Comparison of ENCODE assay signal across 14 mouse cellular contexts in genomic region chr7:128344488-128344887, GRCm38 (mm10). TPM values are rescaled to one million over a fixed set of nuclear protein-coding genes. Genes with fewer than 3 reads are reported as not detected.
DNase-seq lines count a peak whose midpoint lies in the region; ATAC-seq and TF ChIP-seq lines count a peak whose summit lies in the region.
"Had no signal": no experiment of that assay in that cellular context is flagged by ENCODE, and none has a peak within 500 bp of the region (broad histone marks: within the 10 kb centered on the region; RNA-seq: fewer than 3 reads in every experiment).

No protein-coding gene starts in this region.

- no peak overlapping the region for H3K27ac ChIP-seq in liver, postnatal 0 days (ENCODE audit: low read depth)
- H3K27ac ChIP-seq in liver, embryonic 11.5 days (ENCODE audit: low read depth, low read length) = no peak overlapping the region
- H3K27ac ChIP-seq: heart, adult 2 months; heart, embryonic 13.5 days; hindbrain, embryonic 13.5 days; limb, embryonic 12.5 days; liver, embryonic 14.5 days; neural tube, embryonic 12.5 days had no signal

- no peak overlapping the region for H3K4me2 ChIP-seq in liver, postnatal 0 days (ENCODE audit: low read depth, low read length)
- no peak overlapping the region for H3K4me2 ChIP-seq in liver, embryonic 11.5 days
- H3K4me2 ChIP-seq: heart, embryonic 13.5 days; hindbrain, embryonic 13.5 days; limb, embryonic 12.5 days; neural tube, embryonic 12.5 days had no signal

- H3K4me3 ChIP-seq in liver, postnatal 0 days (ENCODE audit: low read depth, low read length) = no peak overlapping the region
- no peak overlapping the region for H3K4me3 ChIP-seq in liver, embryonic 11.5 days (ENCODE audit: low read depth, low read length)
- H3K4me3 ChIP-seq: heart, adult 2 months; heart, embryonic 13.5 days; hindbrain, embryonic 13.5 days; limb, embryonic 12.5 days; neural tube, embryonic 12.5 days had no signal

- DNase-seq in liver, postnatal 0 days = no peak
- no peak for DNase-seq in liver, embryonic 11.5 days (ENCODE audit: low spot score)
- peak; percentile 43 for DNase-seq in adipocyte (ENCODE audit: low spot score)
- DNase-seq in left cerebral cortex, adult 11 months (ENCODE audit: low spot score) = no peak
- no peak for DNase-seq in thymus, adult 18-20 months

- no peak for TF ChIP-seq CTCF in liver, postnatal 0 days (IDR thresholded peaks at IDR 0.05; ENCODE audit: low read depth)

- no peaks in the 10 kb centered on the region for H3K27me3 ChIP-seq in liver, postnatal 0 days (ENCODE audit: insufficient read depth, low read length)
- H3K27me3 ChIP-seq in liver, embryonic 11.5 days (replicated peaks; ENCODE audit: control insufficient read depth, insufficient read depth, low read length) = no peaks in the 10 kb centered on the region
- H3K27me3 ChIP-seq: hindbrain, embryonic 13.5 days; limb, embryonic 12.5 days; neural tube, embryonic 12.5 days had no signal

- H3K9me3 ChIP-seq in liver, postnatal 0 days (ENCODE audit: low read length) = no peaks in the 10 kb centered on the region
- H3K9me3 ChIP-seq in liver, embryonic 11.5 days (ENCODE audit: control insufficient read depth, low read length) = peaks cover 4% of the 10 kb centered on the region; the same call in 1 of the 2 replicates
- H3K9me3 ChIP-seq: heart, embryonic 13.5 days; limb, embryonic 12.5 days; neural tube, embryonic 12.5 days had no signal

- H3K9ac ChIP-seq in liver, postnatal 0 days (replicated peaks) = no peak overlapping the region
- H3K9ac ChIP-seq in liver, embryonic 11.5 days (ENCODE audit: low read depth, low read length) = no peak overlapping the region
- H3K9ac ChIP-seq: heart, embryonic 13.5 days; hindbrain, embryonic 13.5 days; limb, embryonic 12.5 days; liver, embryonic 14.5 days; neural tube, embryonic 12.5 days had no signal

- peak; percentile 5; the same call in 1 of the 2 replicates for ATAC-seq in liver, postnatal 0 days
- ATAC-seq in liver, embryonic 11.5 days (replicated peaks; ENCODE audit: low FRiP score) = no peak
- peak; percentile 62 for ATAC-seq in common myeloid progenitor, adult 5-6 weeks (replicated peaks; ENCODE audit: low read depth, poor library complexity, severe bottlenecking)
- 0 out of 2 replicates have a peak, but pooled peaks have one; percentile 12 for ATAC-seq in megakaryocyte-erythroid progenitor cell, adult 5-6 weeks (replicated peaks; ENCODE audit: low FRiP score, low TSS enrichment, poor library complexity, severe bottlenecking)
- ATAC-seq: forebrain, embryonic 16.5 days had no signal

- no peaks in the 10 kb centered on the region for H3K36me3 ChIP-seq in liver, postnatal 0 days (replicated peaks; ENCODE audit: insufficient read depth, low read length)
- no peaks in the 10 kb centered on the region for H3K36me3 ChIP-seq in liver, embryonic 11.5 days (ENCODE audit: control insufficient read depth, insufficient read depth, low read length)
- H3K36me3 ChIP-seq: heart, embryonic 13.5 days; hindbrain, embryonic 13.5 days; limb, embryonic 12.5 days; neural tube, embryonic 12.5 days had no signal

- TF ChIP-seq EP300 in liver, postnatal 0 days (IDR thresholded peaks at IDR 0.05; ENCODE audit: low read depth) = no peak

- no peaks in the 10 kb centered on the region for H3K4me1 ChIP-seq in liver, postnatal 0 days (ENCODE audit: insufficient read depth)
- H3K4me1 ChIP-seq in liver, embryonic 11.5 days (replicated peaks; ENCODE audit: control insufficient read depth, insufficient read depth, low read length) = no peaks in the 10 kb centered on the region
- H3K4me1 ChIP-seq: limb, embryonic 12.5 days had no signal

- WGBS in liver, postnatal 0 days (ENCODE audit: insufficient replicate concordance) = 65% methylated on average over 7 of the region's 7 CpGs
- 79% methylated on average over 7 of the region's 7 CpGs for WGBS in liver, embryonic 11.5 days

RNA-seq across cellular contexts. Expression of gene BC017158, which starts 46.5 kb away (rescaled TPM):
- 9.4 and 9.6 TPM in 2 replicates for polyA plus RNA-seq in liver, postnatal 0 days (2015; fragmentation: Nextera tagmentation; extraction: Ambion mirVana)
- 38.2 and 42.3 TPM in 2 replicates for polyA plus RNA-seq in liver, embryonic 11.5 days (2014; fragmentation: Nextera tagmentation; extraction: Ambion mirVana)
- total RNA-seq in common myeloid progenitor, adult 5-6 weeks (2017) = 20.4 and 30.5 TPM in 2 replicates
- 82.5 and 95.0 TPM in 2 replicates for total RNA-seq in megakaryocyte-erythroid progenitor cell, adult 5-6 weeks (2014; fragmentation: Nextera tagmentation)
- total RNA-seq in megakaryocyte-erythroid progenitor cell, adult 5-6 weeks (2017) = 30.8 and 50.8 TPM in 2 replicates
